Mouse (Mus musculus) T-cell, adult 2 months (primary cell): ENCODE measurements around the gene Mrps35.

Experiments
- DNase-seq: peaks from one replicate; pipeline ENCODE4 v3.0.0; 2022; ENCODE audit warnings: low spot score

The Mrps35 gene

GRCm38 (mm10) chr6:147042291-147043290, at the start of gene Mrps35:
Mrps35 (plus strand) TSS chr6:147042764.
- DNase-seq, result peak; percentile 84

- peak; percentile 14 for DNase-seq
Observed at GRCm38 (mm10) chr6:146994236-146994635, 48.3 kb upstream of the Mrps35 start.

- DNase-seq, result no peak
Observed at GRCm38 (mm10) chr6:146995391-146995790, 47.2 kb upstream of the Mrps35 start.

- DNase-seq, result no peak
Observed at GRCm38 (mm10) chr6:146995878-146996277, 46.7 kb upstream of the Mrps35 start.

GRCm38 (mm10) chr6:146997006-146997405, 45.6 kb upstream of the Mrps35 start:
- DNase-seq, result no peak

GRCm38 (mm10) chr6:146998710-146999109, 43.9 kb upstream of the Mrps35 start:
- DNase-seq, result no peak

- no peak for DNase-seq
Observed at GRCm38 (mm10) chr6:146999302-146999701, 43.3 kb upstream of the Mrps35 start.

- no peak for DNase-seq
Observed at GRCm38 (mm10) chr6:146999755-147000154, 42.8 kb upstream of the Mrps35 start.

- DNase-seq, result peak; percentile 28
Observed at GRCm38 (mm10) chr6:147008148-147008547, 34.4 kb upstream of the Mrps35 start.

GRCm38 (mm10) chr6:147010358-147010757, 32.2 kb upstream of the Mrps35 start:
- no peak for DNase-seq

GRCm38 (mm10) chr6:147010811-147011520, 31.6 kb upstream of the Mrps35 start:
- DNase-seq, result no peak

GRCm38 (mm10) chr6:147011555-147011954, 31.0 kb upstream of the Mrps35 start:
- DNase-seq, result no peak

- no peak for DNase-seq
Observed at GRCm38 (mm10) chr6:147011977-147012376, 30.6 kb upstream of the Mrps35 start.

GRCm38 (mm10) chr6:147013546-147013945, 29.0 kb upstream of the Mrps35 start:
- DNase-seq, result peak; percentile 3

- DNase-seq, result no peak
Observed at GRCm38 (mm10) chr6:147017906-147018305, 24.7 kb upstream of the Mrps35 start.

GRCm38 (mm10) chr6:147018364-147018763, 24.2 kb upstream of the Mrps35 start:
- DNase-seq, result no peak

GRCm38 (mm10) chr6:147021181-147021580, 21.4 kb upstream of the Mrps35 start:
- DNase-seq, result no peak

- DNase-seq, result no peak
Observed at GRCm38 (mm10) chr6:147022375-147023132, 20.0 kb upstream of the Mrps35 start.

- DNase-seq, result no peak
Observed at GRCm38 (mm10) chr6:147023133-147023395, 19.5 kb upstream of the Mrps35 start.

- no peak for DNase-seq
Observed at GRCm38 (mm10) chr6:147023568-147023967, 19.0 kb upstream of the Mrps35 start.

GRCm38 (mm10) chr6:147024761-147025160, 17.8 kb upstream of the Mrps35 start:
- no peak for DNase-seq

GRCm38 (mm10) chr6:147028396-147028795, 14.2 kb upstream of the Mrps35 start:
- no peak for DNase-seq
